Mouse (Mus musculus): ENCODE measurements at regions not wholly inside any gene's neighbourhood (a gene's known extent, or its start where the extent isn't known, plus 50 kb on each side); places are given as distances from the start of the nearest gene placed in this dataset.

GRCm38 (mm10) chr2:81251321-81251720, 634.3 kb downstream of the Nup35 start:
- no peak for DNase-seq (ENCODE audit: low read depth, low spot score)

- no peak for DNase-seq (ENCODE audit: low read depth, low spot score)
Observed at GRCm38 (mm10) chr2:81262056-81262765, 645.2 kb downstream of the Nup35 start.

GRCm38 (mm10) chr2:81269245-81269880, 652.3 kb downstream of the Nup35 start:
- no peak for DNase-seq (ENCODE audit: low read depth, low spot score)

GRCm38 (mm10) chr2:81270914-81271313, 653.9 kb downstream of the Nup35 start:
- no peak for DNase-seq (ENCODE audit: low read depth, low spot score)

- no peak for DNase-seq (ENCODE audit: low read depth, low spot score)
Observed at GRCm38 (mm10) chr2:81272536-81272935, 655.5 kb downstream of the Nup35 start.

GRCm38 (mm10) chr2:81287414-81287813, 670.4 kb downstream of the Nup35 start:
- peak; percentile 9 for DNase-seq (ENCODE audit: low read depth, low spot score)

GRCm38 (mm10) chr2:81328648-81329047, 711.6 kb downstream of the Nup35 start:
- no peak for DNase-seq (ENCODE audit: low read depth, low spot score)

GRCm38 (mm10) chr2:81336982-81337381, 716.0 kb upstream of the Zfp804a start:
- DNase-seq (ENCODE audit: low read depth, low spot score), result peak; percentile 6

- no peak for DNase-seq (ENCODE audit: low read depth, low spot score)
Observed at GRCm38 (mm10) chr2:81340417-81340816, 712.6 kb upstream of the Zfp804a start.
